ENCODE assay signal across 8 mouse cellular contexts in genomic region chr10:81293334-81294030, GRCm38 (mm10). TPM values are rescaled to one million over a fixed set of nuclear protein-coding genes. Genes with fewer than 3 reads are reported as not detected.
DNase-seq lines count a peak whose midpoint lies in the region; ATAC-seq and TF ChIP-seq lines count a peak whose summit lies in the region.

No protein-coding gene starts in this region.

- TF ChIP-seq CTCF in small intestine, adult 2 months (IDR thresholded peaks at IDR 0.05; ENCODE audit: extremely low read depth, insufficient read length, insufficient replicate concordance, low read depth, low read length), result no peak

- no peaks in the 10 kb centered on the region for H3K36me3 ChIP-seq in lung, embryonic 16.5 days (ENCODE audit: control insufficient read depth, insufficient read depth, low read length)
- H3K36me3 ChIP-seq in limb, embryonic 11.5 days (ENCODE audit: control insufficient read depth, insufficient read depth, low read length), result peaks cover 4% of the 10 kb centered on the region; the same call in 1 of the 2 replicates
- H3K36me3 ChIP-seq in small intestine, adult 2 months (ENCODE audit: control insufficient read depth, insufficient read depth, low read length), result 0 out of 2 replicates have a peak, but pooled peaks cover 2% of the 10 kb centered on the region

- H3K4me2 ChIP-seq in lung, embryonic 16.5 days (ENCODE audit: low read depth, low read length), result peak overlapping the region; percentile 97
- H3K4me2 ChIP-seq in limb, embryonic 11.5 days (ENCODE audit: low read depth, severe bottlenecking), result peak overlapping the region; percentile 94

- peak overlapping the region; percentile 72 for H3K9ac ChIP-seq in lung, embryonic 16.5 days (ENCODE audit: low read length)
- peak overlapping the region; percentile 88 for H3K9ac ChIP-seq in limb, embryonic 11.5 days (ENCODE audit: low read length)

- DNase-seq in lung, postnatal 4 days, result no peak
- DNase-seq in limb, embryonic 11.5 days (ENCODE audit: low spot score), result no peak
- no peak for DNase-seq in T-cell, adult 2 months (ENCODE audit: low spot score)
- DNase-seq in retina, embryonic 14.5 days (ENCODE audit: low spot score), result no peak
- no peak for DNase-seq in right cerebral cortex, postnatal 14 days

- ATAC-seq in lung, embryonic 16.5 days (ENCODE audit: low read depth), result no peak
- ATAC-seq in erythroblast, adult 5-6 weeks (replicated peaks; ENCODE audit: low FRiP score, poor library complexity, severe bottlenecking), result peak; percentile 12
- ATAC-seq in limb, embryonic 11.5 days (ENCODE audit: insufficient number of reproducible peaks, low FRiP score, low TSS enrichment, low read depth), result no peak

- H3K27ac ChIP-seq in lung, embryonic 16.5 days (ENCODE audit: low read length), result peak overlapping the region; percentile 78
- H3K27ac ChIP-seq in limb, embryonic 11.5 days (replicated peaks; ENCODE audit: low read depth, low read length), result no peak overlapping the region
- peak overlapping the region; percentile 74; the same call in 1 of the 2 replicates for H3K27ac ChIP-seq in small intestine, adult 2 months (ENCODE audit: insufficient read depth, low read depth, low read length)

- H3K9me3 ChIP-seq in lung, embryonic 16.5 days (ENCODE audit: control insufficient read depth, low read length), result no peaks in the 10 kb centered on the region
- H3K9me3 ChIP-seq in limb, embryonic 11.5 days (ENCODE audit: control insufficient read depth, low read length), result no peaks in the 10 kb centered on the region

- 2% methylated on average over 25 of the region's 25 CpGs for WGBS in lung, embryonic 16.5 days
- WGBS in limb, embryonic 11.5 days, result 6% methylated on average over 25 of the region's 25 CpGs
- WGBS in small intestine, adult 2 months, result 1% methylated on average over 25 of the region's 25 CpGs

- H3K27me3 ChIP-seq in lung, embryonic 16.5 days (ENCODE audit: control insufficient read depth, insufficient read depth, low read depth, low read length), result peaks cover 4% of the 10 kb centered on the region; the same call in 1 of the 2 replicates
- peaks cover 19% of the 10 kb centered on the region for H3K27me3 ChIP-seq in limb, embryonic 11.5 days (ENCODE audit: control insufficient read depth, insufficient read depth, low read length)
- H3K27me3 ChIP-seq in small intestine, adult 2 months (ENCODE audit: control insufficient read depth, insufficient read depth, low read length), result no peaks in the 10 kb centered on the region

- no peak for TF ChIP-seq POLR2A in small intestine, adult 2 months (IDR thresholded peaks at IDR 0.05; ENCODE audit: low read depth, low read length)

- peak overlapping the region; percentile 79 for H3K4me3 ChIP-seq in lung, embryonic 16.5 days (ENCODE audit: low read length)
- H3K4me3 ChIP-seq in limb, embryonic 11.5 days (ENCODE audit: low read depth, low read length), result peak overlapping the region; percentile 73
- H3K4me3 ChIP-seq in small intestine, adult 2 months (ENCODE audit: low read depth, low read length), result peak overlapping the region; percentile 92

- H3K4me1 ChIP-seq in lung, embryonic 16.5 days (replicated peaks; ENCODE audit: control insufficient read depth, insufficient read depth, low read length), result peaks cover 37% of the 10 kb centered on the region
- peaks cover 20% of the 10 kb centered on the region for H3K4me1 ChIP-seq in limb, embryonic 11.5 days (ENCODE audit: control insufficient read depth, insufficient read depth, low read length)
- peaks cover 41% of the 10 kb centered on the region for H3K4me1 ChIP-seq in small intestine, adult 2 months (ENCODE audit: control insufficient read depth, insufficient read depth, insufficient read length, low read length)

RNA-seq across cellular contexts. Expression of gene Pip5k1c, which starts 0.7 kb away (rescaled TPM):
- polyA plus RNA-seq in lung, embryonic 16.5 days (2015; fragmentation: Nextera tagmentation; extraction: Ambion mirVana), result 41.0 and 43.1 TPM in 2 replicates
- 9.6 and 11.3 TPM in 2 replicates for total RNA-seq in erythroblast, adult 5-6 weeks (2015; ENCODE audit: low replicate concordance)
- total RNA-seq in erythroblast, adult 5-6 weeks (2017; ENCODE audit: low replicate concordance), result 10.8 and 11.3 TPM in 2 replicates
- polyA plus RNA-seq in limb, embryonic 11.5 days (2014; fragmentation: Nextera tagmentation; extraction: Ambion mirVana), result 49.0 and 60.6 TPM in 2 replicates
- polyA plus RNA-seq in small intestine, adult 2 months (2012; rRNA removed), result 26.1 and 50.8 TPM in 2 replicates

RNA-seq across cellular contexts. Expression of gene Tjp3, which starts 2.1 kb away (rescaled TPM):
- 29.3 and 32.9 TPM in 2 replicates for polyA plus RNA-seq in lung, embryonic 16.5 days (2015; fragmentation: Nextera tagmentation; extraction: Ambion mirVana)
- 3.3 TPM in 1 of 2 replicates, not detected in the other for total RNA-seq in erythroblast, adult 5-6 weeks (2015; ENCODE audit: low replicate concordance)
- 0.60 and 1.7 TPM in 2 replicates for total RNA-seq in erythroblast, adult 5-6 weeks (2017; ENCODE audit: low replicate concordance)
- polyA plus RNA-seq in limb, embryonic 11.5 days (2014; fragmentation: Nextera tagmentation; extraction: Ambion mirVana), result 2.0 TPM in 2 replicates
- 124 and 239 TPM in 2 replicates for polyA plus RNA-seq in small intestine, adult 2 months (2012; rRNA removed)

RNA-seq across cellular contexts. Expression of gene Apba3, which starts 26.7 kb away (rescaled TPM):
- polyA plus RNA-seq in lung, embryonic 16.5 days (2015; fragmentation: Nextera tagmentation; extraction: Ambion mirVana), result 61.2 and 69.2 TPM in 2 replicates
- 3.3 and 4.4 TPM in 2 replicates for total RNA-seq in erythroblast, adult 5-6 weeks (2015; ENCODE audit: low replicate concordance)
- total RNA-seq in erythroblast, adult 5-6 weeks (2017; ENCODE audit: low replicate concordance), result 4.3 and 10.8 TPM in 2 replicates
- polyA plus RNA-seq in limb, embryonic 11.5 days (2014; fragmentation: Nextera tagmentation; extraction: Ambion mirVana), result 45.3 and 46.3 TPM in 2 replicates
- 100 and 207 TPM in 2 replicates for polyA plus RNA-seq in small intestine, adult 2 months (2012; rRNA removed)

RNA-seq across cellular contexts. Expression of gene Mrpl54, which starts 26.7 kb away (rescaled TPM):
- 202 and 210 TPM in 2 replicates for polyA plus RNA-seq in lung, embryonic 16.5 days (2015; fragmentation: Nextera tagmentation; extraction: Ambion mirVana)
- total RNA-seq in erythroblast, adult 5-6 weeks (2015; ENCODE audit: low replicate concordance), result 6.3 and 56.3 TPM in 2 replicates
- 23.1 and 36.6 TPM in 2 replicates for total RNA-seq in erythroblast, adult 5-6 weeks (2017; ENCODE audit: low replicate concordance)
- polyA plus RNA-seq in limb, embryonic 11.5 days (2014; fragmentation: Nextera tagmentation; extraction: Ambion mirVana), result 198 and 217 TPM in 2 replicates
- 104 and 169 TPM in 2 replicates for polyA plus RNA-seq in small intestine, adult 2 months (2012; rRNA removed)

RNA-seq across cellular contexts. Expression of gene Cactin, which starts 27.4 kb away (rescaled TPM):
- 36.6 and 37.9 TPM in 2 replicates for polyA plus RNA-seq in lung, embryonic 16.5 days (2015; fragmentation: Nextera tagmentation; extraction: Ambion mirVana)
- 5.6 and 6.1 TPM in 2 replicates for total RNA-seq in erythroblast, adult 5-6 weeks (2015; ENCODE audit: low replicate concordance)
- total RNA-seq in erythroblast, adult 5-6 weeks (2017; ENCODE audit: low replicate concordance), result 18.0 and 27.7 TPM in 2 replicates
- polyA plus RNA-seq in limb, embryonic 11.5 days (2014; fragmentation: Nextera tagmentation; extraction: Ambion mirVana), result 35.9 and 40.0 TPM in 2 replicates
- polyA plus RNA-seq in small intestine, adult 2 months (2012; rRNA removed), result 16.6 and 29.2 TPM in 2 replicates

Comparison
In these comparisons a context has a peak if more than half of its experiments do, and no peak if none do; other contexts are left out.
1. RNA of gene Tjp3, which starts 2.1 kb away (polyA plus RNA-seq): 124 to 239 TPM in small intestine, adult 2 months and 29.3 to 32.9 TPM in lung, embryonic 16.5 days; 2.0 TPM in limb, embryonic 11.5 days; every median in the first group is over 10 times any median in the second.
2. Peak in every context shown above with its lines, with median percentiles within 50 percentile points of each other: H3K4me3 ChIP-seq.